Mouse (Mus musculus): Measurements from ENCODE around the gene Mical2.

DNA sequence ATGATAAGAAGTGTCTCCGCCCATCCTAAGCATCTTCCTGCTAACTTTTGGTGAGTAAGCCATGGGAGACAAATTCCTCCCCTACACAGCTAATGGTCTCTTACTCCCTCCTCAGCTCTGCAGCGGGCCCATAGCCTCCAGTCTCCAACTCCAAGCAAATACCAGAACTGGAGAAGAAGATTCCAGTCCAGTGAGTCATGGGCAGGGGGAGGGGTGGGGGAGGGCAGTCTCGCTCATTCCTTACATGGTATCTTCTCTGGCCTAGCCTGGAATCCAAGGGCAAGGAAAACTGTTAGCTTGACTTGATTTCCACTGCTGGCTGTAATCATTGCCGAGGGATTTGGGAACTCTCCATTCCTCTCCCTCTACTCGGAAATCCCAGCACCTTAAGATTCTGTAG, 150.2 kb downstream of the Mical2 start:
- TF ChIP-seq POLR2A (IDR thresholded peaks at IDR 0.05; ENCODE audit: borderline replicate concordance, low read depth, low read length) = no peak
- TF ChIP-seq CTCF (IDR thresholded peaks at IDR 0.05; ENCODE audit: low read depth, low read length) = no peak

Measured in bone marrow macrophage, adult 2 months (primary cell).